Comparison of ENCODE assay signal across 13 mouse cellular contexts in genomic region chr11:51343312-51343711, GRCm38 (mm10). TPM values are rescaled to one million over a fixed set of nuclear protein-coding genes. Genes with fewer than 3 reads are reported as not detected.
A peak's percentile ranks its signal among the peaks of the same experiment; 100 is the strongest.
DNase-seq lines count a peak whose midpoint lies in the region; ATAC-seq and TF ChIP-seq lines count a peak whose summit lies in the region.
"Had no signal": no experiment of that assay in that cellular context is flagged by ENCODE, and none has a peak within 500 bp of the region (broad histone marks: within the 10 kb centered on the region; RNA-seq: fewer than 3 reads in every experiment).

No protein-coding gene starts in this region.

- H3K4me2 ChIP-seq in lung, embryonic 16.5 days (ENCODE audit: low read depth, low read length): no peak overlapping the region
- H3K4me2 ChIP-seq: hindbrain, embryonic 13.5 days; neural tube, embryonic 13.5 days had no signal

- no peaks in the 10 kb centered on the region for H3K27me3 ChIP-seq in lung, embryonic 16.5 days (ENCODE audit: control insufficient read depth, insufficient read depth, low read depth, low read length)
- H3K27me3 ChIP-seq: hindbrain, embryonic 13.5 days; neural tube, embryonic 13.5 days had no signal

- 56% methylated on average over 4 of the region's 4 CpGs for WGBS in lung, embryonic 16.5 days

- no peak for TF ChIP-seq CTCF in layer of hippocampus, adult 2 months (conservative IDR thresholded peaks at IDR 0.05)

- ATAC-seq in lung, embryonic 16.5 days (ENCODE audit: low read depth): 0 out of 2 replicates have a peak, but pooled peaks have one; percentile 31

- H3K36me3 ChIP-seq in lung, embryonic 16.5 days (ENCODE audit: control insufficient read depth, insufficient read depth, low read length): no peaks in the 10 kb centered on the region
- H3K36me3 ChIP-seq: hindbrain, embryonic 13.5 days; midbrain, embryonic 10.5 days; neural tube, embryonic 13.5 days had no signal

- no peak overlapping the region for H3K9ac ChIP-seq in lung, embryonic 16.5 days (ENCODE audit: low read length)
- H3K9ac ChIP-seq: hindbrain, embryonic 13.5 days; liver, embryonic 14.5 days; neural tube, embryonic 13.5 days had no signal

- H3K9me3 ChIP-seq in lung, embryonic 16.5 days (ENCODE audit: control insufficient read depth, low read length): no peaks in the 10 kb centered on the region
- H3K9me3 ChIP-seq: hindbrain, embryonic 13.5 days; midbrain, embryonic 10.5 days; neural tube, embryonic 13.5 days had no signal

- peak; percentile 29 for DNase-seq in embryo, embryonic 10 days (ENCODE audit: low spot score)
- no peak for DNase-seq in embryo, embryonic 9.5 days (ENCODE audit: extremely low spot score)
- DNase-seq in layer of hippocampus, adult 2 months (ENCODE audit: low spot score in 2 of 2): no peak
- DNase-seq in layer of hippocampus, adult 8-10 months (ENCODE audit: low spot score in 2 of 2): no peak
- DNase-seq in heart, adult 8-10 months (ENCODE audit: low spot score): peak; percentile 68
- DNase-seq in urinary bladder, postnatal 36 days (ENCODE audit: low spot score in 2 of 2): no peak
- no peak for DNase-seq in urinary bladder, postnatal 14 days (ENCODE audit: low spot score)
- DNase-seq: kidney, adult 8-10 months had no signal

- peak overlapping the region; percentile 43; the same call in 1 of the 2 replicates for H3K27ac ChIP-seq in layer of hippocampus, adult 2 months
- H3K27ac ChIP-seq in lung, embryonic 16.5 days (ENCODE audit: low read length): no peak overlapping the region
- H3K27ac ChIP-seq: hindbrain, embryonic 13.5 days; liver, embryonic 14.5 days; midbrain, embryonic 10.5 days; neural tube, embryonic 13.5 days had no signal

- no peak overlapping the region for H3K4me3 ChIP-seq in layer of hippocampus, adult 2 months
- H3K4me3 ChIP-seq in lung, embryonic 16.5 days (ENCODE audit: low read length): no peak overlapping the region
- H3K4me3 ChIP-seq: hindbrain, embryonic 13.5 days; midbrain, embryonic 10.5 days; neural tube, embryonic 13.5 days had no signal

- peaks cover 7% of the 10 kb centered on the region; the same call in 1 of the 2 replicates for H3K4me1 ChIP-seq in lung, embryonic 16.5 days (replicated peaks; ENCODE audit: control insufficient read depth, insufficient read depth, low read length)
- H3K4me1 ChIP-seq: neural tube, embryonic 13.5 days had no signal

RNA-seq across cellular contexts. Expression of gene Col23a1, which starts 53.6 kb away (rescaled TPM):
- 1 to 10 TPM; 5.3 to 6.7 TPM for total RNA-seq in layer of hippocampus, adult 2 months (2021)
- 10 to 100 TPM in 1 of 4 experiments, 1 to 10 TPM in 3; 8.4 to 11.8 (median 9.5) TPM for total RNA-seq in layer of hippocampus, adult 8-10 months (2022)
- 1 to 10 TPM; 1.4 to 3.2 (median 1.9) TPM for total RNA-seq in heart, adult 8-10 months (2022)
- 9.7 and 10.4 TPM in 2 replicates for polyA plus RNA-seq in lung, embryonic 16.5 days (2015; fragmentation: Nextera tagmentation; extraction: Ambion mirVana)

Comparison
In these comparisons a context has a peak if more than half of its experiments do, and no peak if none do; other contexts are left out.
1. DNase-seq: peak in embryo, embryonic 10 days (single experiment) and heart, adult 8-10 months (single experiment); none in embryo, embryonic 9.5 days (single experiment), layer of hippocampus, adult 2 months (0 of 2), layer of hippocampus, adult 8-10 months (0 of 2), urinary bladder, postnatal 36 days (0 of 2) and urinary bladder, postnatal 14 days (single experiment).